Mouse (Mus musculus) thymus, postnatal 14 days (tissue): ENCODE measurements around the gene Gm21994.
"Not testable (repeated sequence)": the region's sequence is repeated elsewhere in the genome, so short reads cannot be mapped to it uniquely, and the experiment has no call there.

Experiments used
- DNase-seq: peaks from one replicate; pipeline ENCODE4 v3.0.0; 2021

The Gm21994 gene

GRCm38 (mm10) chr2:150255491-150255890 lies at the start of gene Gm21994:
Gm21994 (minus strand) TSS chr2:150255591.
- DNase-seq: not testable (repeated sequence)

GRCm38 (mm10) chr2:150299096-150299495 lies 43.7 kb upstream of the Gm21994 start:
- DNase-seq: no peak

GRCm38 (mm10) chr2:150293669-150294068 lies 38.3 kb upstream of the Gm21994 start:
- DNase-seq: no peak

- DNase-seq: not testable (repeated sequence)
Measured at GRCm38 (mm10) chr2:150257291-150257690, 1.9 kb upstream of the Gm21994 start, which contains the start of gene Gm14124. Gm14124 (plus strand) TSS chr2:150257517.

DNA sequence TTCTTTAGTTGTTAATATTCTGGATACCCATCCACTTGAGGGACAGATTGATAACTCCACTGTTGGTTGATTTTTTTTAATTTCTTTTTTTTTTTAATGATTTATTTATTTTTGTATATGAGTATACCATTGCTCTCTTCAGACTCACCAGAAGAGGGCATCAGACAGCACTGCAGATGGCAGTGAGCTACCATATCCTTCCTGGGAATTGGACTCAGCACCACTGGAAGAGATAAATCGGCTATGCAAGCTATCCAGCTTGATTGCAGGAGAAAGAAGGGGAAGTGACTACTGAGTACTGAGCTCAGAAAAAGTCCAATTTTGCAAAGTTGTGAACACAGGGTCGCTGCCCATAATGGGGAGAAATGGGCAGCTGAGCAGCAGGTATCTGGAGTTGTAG lies 1.5 kb upstream of the Gm21994 start:
- DNase-seq: not testable (repeated sequence)

DNA sequence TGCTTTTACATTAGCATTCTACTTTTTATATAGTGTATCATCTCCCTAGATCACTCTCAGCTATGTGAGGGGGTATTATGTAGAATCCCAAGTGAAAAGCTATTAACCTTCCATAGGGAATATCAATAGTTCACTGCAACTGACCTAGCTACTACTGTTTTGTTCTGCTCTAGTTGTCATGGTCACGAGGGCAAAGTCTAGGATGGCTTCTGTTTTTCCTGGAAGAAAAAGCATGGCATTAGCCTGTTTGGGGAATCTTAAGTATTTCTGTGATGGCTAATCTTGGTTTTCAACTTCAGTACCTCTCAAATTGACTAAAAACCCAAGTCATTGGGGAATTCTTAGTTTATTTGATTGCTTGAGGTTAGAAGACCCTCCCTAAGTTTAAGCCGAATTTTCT lies 12.2 kb downstream of the Gm21994 start:
- no peak for DNase-seq

GRCm38 (mm10) chr2:150223263-150223662 lies 32.1 kb downstream of the Gm21994 start:
- DNase-seq: not testable (repeated sequence)

DNA sequence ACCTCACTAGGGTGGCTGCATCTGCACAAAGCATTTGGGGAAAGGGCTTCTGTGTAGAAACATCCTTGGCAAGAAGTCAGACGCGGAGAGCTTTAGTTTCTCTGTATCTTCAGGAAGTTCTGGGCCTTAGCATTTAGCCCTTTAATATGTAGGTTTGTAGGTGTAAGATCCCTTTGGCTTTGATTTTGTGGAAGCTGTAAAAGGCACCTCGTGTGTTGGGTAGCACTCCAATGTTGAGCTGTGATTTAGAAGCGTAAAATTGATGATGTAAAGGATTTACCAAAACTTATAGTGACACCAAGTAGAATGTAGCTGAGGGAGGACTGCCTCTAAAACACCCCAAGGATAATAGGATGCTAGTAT lies 37.0 kb downstream of the Gm21994 start:
- DNase-seq: not testable (repeated sequence)

DNA sequence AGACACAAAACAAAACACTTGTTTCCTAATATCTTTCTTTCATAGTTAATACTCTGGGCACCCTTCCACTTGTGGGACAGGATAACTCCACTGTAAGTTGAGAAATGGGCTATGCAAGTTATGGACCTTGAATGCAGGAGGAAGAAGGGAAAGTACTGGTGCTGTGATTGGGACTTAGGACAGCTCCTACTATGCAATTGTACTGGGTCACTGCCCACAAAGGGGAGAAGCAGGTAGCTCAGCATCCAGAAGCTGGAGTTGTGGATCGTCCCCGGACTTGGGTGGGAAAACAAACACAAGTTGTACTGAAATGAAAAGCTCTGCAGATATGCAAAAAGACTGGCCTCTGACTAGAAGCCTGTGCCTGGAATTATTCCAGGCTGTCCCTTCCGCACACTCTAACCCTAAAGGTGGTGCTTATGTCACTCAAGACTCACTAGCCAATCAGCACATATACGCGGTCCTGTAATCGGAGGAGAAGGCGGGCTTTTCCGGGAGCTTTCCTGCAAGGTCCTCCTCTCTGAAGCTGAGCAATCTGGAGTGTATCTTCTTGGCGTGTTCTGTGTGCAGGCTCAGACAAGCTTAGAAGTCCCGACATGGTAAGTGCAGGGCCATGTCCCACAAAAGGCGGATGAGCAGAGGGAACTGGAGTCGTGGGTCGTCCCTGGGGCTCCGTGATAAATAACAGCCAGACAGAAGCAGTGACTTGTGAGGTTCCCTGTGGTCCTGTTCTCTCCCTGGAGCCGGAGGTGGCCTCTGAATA lies 37.6 kb downstream of the Gm21994 start, which contains the start of gene Zfp937:
Gene Zfp937 (plus strand): TSS at position 474 of the 763 bp plus-strand sequence.
- peak; percentile 43 for DNase-seq
